Mouse (Mus musculus): ENCODE results near the gene Pja2. TPM values are rescaled to one million over a fixed set of nuclear protein-coding genes. Genes with fewer than 3 reads are reported as not detected.
"Not testable (repeated sequence)": the region's sequence is repeated elsewhere in the genome, so short reads cannot be mapped to it uniquely, and the experiment has no call there.

The Pja2 gene
- total RNA-seq, 2 experiments from 2014 or later: 26.9 to 29.4 TPM

GRCm38 (mm10) chr17:64286836-64287235, 44.9 kb downstream of the Pja2 start:
- no peak for ATAC-seq (ENCODE audit: poor library complexity, severe bottlenecking)

GRCm38 (mm10) chr17:64281368-64281767, 50.3 kb downstream of the Pja2 start:
- not testable (repeated sequence) for ATAC-seq (ENCODE audit: poor library complexity, severe bottlenecking)

GRCm38 (mm10) chr17:64277649-64278212, 54.0 kb downstream of the Pja2 start:
- no peak for ATAC-seq (ENCODE audit: poor library complexity, severe bottlenecking)

GRCm38 (mm10) chr17:64276666-64277065, 55.0 kb downstream of the Pja2 start:
- no peak for ATAC-seq (ENCODE audit: poor library complexity, severe bottlenecking)

GRCm38 (mm10) chr17:64275188-64275587, 56.5 kb downstream of the Pja2 start:
- ATAC-seq (ENCODE audit: poor library complexity, severe bottlenecking): no peak

- ATAC-seq (ENCODE audit: poor library complexity, severe bottlenecking): no peak
Observed at GRCm38 (mm10) chr17:64274341-64275105, 57.2 kb downstream of the Pja2 start.

GRCm38 (mm10) chr17:64260571-64260970, 71.1 kb downstream of the Pja2 start:
- peak; percentile 45 for ATAC-seq (ENCODE audit: poor library complexity, severe bottlenecking)

- peak; percentile 60 for ATAC-seq (ENCODE audit: poor library complexity, severe bottlenecking)
Observed at GRCm38 (mm10) chr17:64248246-64248645, 83.5 kb downstream of the Pja2 start.

GRCm38 (mm10) chr17:64242898-64243297, 88.8 kb downstream of the Pja2 start:
- ATAC-seq (ENCODE audit: poor library complexity, severe bottlenecking): peak; percentile 40

GRCm38 (mm10) chr17:64242310-64242859, 89.3 kb downstream of the Pja2 start:
- no peak for ATAC-seq (ENCODE audit: poor library complexity, severe bottlenecking)

GRCm38 (mm10) chr17:64241544-64242292, 90.0 kb downstream of the Pja2 start:
- ATAC-seq (ENCODE audit: poor library complexity, severe bottlenecking): no peak

GRCm38 (mm10) chr17:64232134-64232533, 99.6 kb downstream of the Pja2 start:
- peak; percentile 34; the same call in 1 of the 2 replicates for ATAC-seq (ENCODE audit: poor library complexity, severe bottlenecking)

GRCm38 (mm10) chr17:64231637-64232036, 100.1 kb downstream of the Pja2 start:
- 0 out of 2 replicates have a peak, but pooled peaks have one; percentile 56 for ATAC-seq (ENCODE audit: poor library complexity, severe bottlenecking)

- peak; percentile 53; the same call in 1 of the 2 replicates for ATAC-seq (ENCODE audit: poor library complexity, severe bottlenecking)
Observed at GRCm38 (mm10) chr17:64231172-64231571, 100.5 kb downstream of the Pja2 start.
